ENCODE assay signal across 21 mouse cellular contexts in the genomic region with DNA sequence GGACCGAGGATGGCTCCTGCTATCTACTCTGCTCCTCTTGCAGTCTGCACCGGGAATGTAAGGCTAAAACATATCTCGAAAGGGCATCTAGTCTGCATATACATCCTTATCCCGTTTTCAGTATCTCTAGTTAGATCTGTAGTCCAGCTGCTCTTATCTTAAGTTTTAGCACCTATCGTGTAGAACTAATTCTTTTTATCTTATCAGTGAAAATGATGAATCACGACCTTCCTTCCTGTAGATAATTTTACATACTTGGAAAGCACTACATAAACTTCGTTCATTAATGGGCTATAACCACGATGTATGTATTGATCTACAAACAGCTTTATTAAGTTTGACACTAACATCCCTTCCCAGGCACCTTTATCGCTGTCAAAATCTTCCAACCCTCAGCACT.
"Had no signal": no experiment of that assay in that cellular context is flagged by ENCODE, and none has a peak within 500 bp of the region (broad histone marks: within the 10 kb centered on the region; RNA-seq: fewer than 3 reads in every experiment).

No protein-coding gene starts in this region.

- DNase-seq: forebrain, postnatal 0 days; gastrocnemius, postnatal 10 days; gastrocnemius, postnatal 25 days; heart, adult 2 months; heart, postnatal 10 days; heart, postnatal 4 days; lung, adult 18-20 months had no signal

- H3K4me2 ChIP-seq: heart, embryonic 12.5 days; hindbrain, embryonic 12.5 days; hindbrain, embryonic 14.5 days; intestine, embryonic 15.5 days; limb, embryonic 13.5 days; limb, embryonic 15.5 days; liver, embryonic 12.5 days had no signal

- H3K4me3 ChIP-seq: heart, adult 2 months; heart, embryonic 12.5 days; hindbrain, embryonic 10.5 days; hindbrain, embryonic 12.5 days; intestine, embryonic 15.5 days; layer of hippocampus, adult 2 months; left cerebral cortex, adult 2 months; limb, embryonic 13.5 days; limb, embryonic 15.5 days; liver, embryonic 12.5 days had no signal

- H3K9ac ChIP-seq: forebrain, postnatal 0 days; heart, embryonic 12.5 days; hindbrain, embryonic 12.5 days; hindbrain, embryonic 14.5 days; intestine, embryonic 15.5 days; limb, embryonic 13.5 days; limb, embryonic 15.5 days; liver, embryonic 12.5 days; liver, embryonic 14.5 days had no signal

- ATAC-seq: forebrain, postnatal 0 days; hindbrain, embryonic 16.5 days; inflammation-experienced regulatory T-cells, adult 6 months; intestine, embryonic 15.5 days; intestine, postnatal 0 days; liver, embryonic 12.5 days had no signal

- H3K27ac ChIP-seq: heart, adult 2 months; hindbrain, embryonic 10.5 days; hindbrain, embryonic 12.5 days; hindbrain, embryonic 14.5 days; intestine, embryonic 15.5 days; layer of hippocampus, adult 2 months; left cerebral cortex, adult 2 months; limb, embryonic 13.5 days; limb, embryonic 15.5 days; liver, embryonic 12.5 days; liver, embryonic 14.5 days had no signal

- H3K36me3 ChIP-seq: heart, embryonic 12.5 days; hindbrain, embryonic 10.5 days; hindbrain, embryonic 12.5 days; intestine, embryonic 15.5 days; limb, embryonic 13.5 days; limb, embryonic 15.5 days; liver, embryonic 12.5 days had no signal

- H3K27me3 ChIP-seq: hindbrain, embryonic 12.5 days; intestine, embryonic 15.5 days; limb, embryonic 13.5 days; limb, embryonic 15.5 days; liver, embryonic 12.5 days had no signal

- H3K4me1 ChIP-seq: intestine, embryonic 15.5 days had no signal

- H3K9me3 ChIP-seq: heart, embryonic 12.5 days; hindbrain, embryonic 10.5 days; hindbrain, embryonic 12.5 days; intestine, embryonic 15.5 days; limb, embryonic 13.5 days; limb, embryonic 15.5 days; liver, embryonic 12.5 days had no signal
